Mouse (Mus musculus): ENCODE measurements around the gene Fam169b. TPM values are rescaled to one million over a fixed set of nuclear protein-coding genes. Genes with fewer than 3 reads are reported as not detected.
A peak's percentile ranks its signal among the peaks of the same experiment; 100 is the strongest.

Gene Fam169b
- polyA plus RNA-seq, 1 experiment from 2014 or later, result 0.18 TPM

- TF ChIP-seq CTCF (IDR thresholded peaks at IDR 0.05; ENCODE audit: low read depth), result no peak
- no peak for ATAC-seq
- no peaks in the 10 kb centered on the region for H3K36me3 ChIP-seq (ENCODE audit: control insufficient read depth, insufficient read depth)
- no peak overlapping the region for H3K27ac ChIP-seq (ENCODE audit: low read depth, low read length)
- no peaks in the 10 kb centered on the region for H3K4me1 ChIP-seq (replicated peaks; ENCODE audit: control insufficient read depth, insufficient read depth, low read length)
- no peak overlapping the region for H3K4me3 ChIP-seq (ENCODE audit: low read depth, low read length)
- H3K27me3 ChIP-seq (replicated peaks; ENCODE audit: control insufficient read depth, insufficient read depth, low read length), result no peaks in the 10 kb centered on the region
- WGBS, result 89% methylated on average over 16 of the region's 16 CpGs
- H3K4me2 ChIP-seq (replicated peaks; ENCODE audit: low read depth), result no peak overlapping the region
- H3K9ac ChIP-seq (ENCODE audit: low read depth, low read length), result no peak overlapping the region
- no peaks in the 10 kb centered on the region for H3K9me3 ChIP-seq (ENCODE audit: control insufficient read depth)
Measured at GRCm38 (mm10) chr7:68318006-68318788, 44.6 kb downstream of the Fam169b start.

- H3K9ac ChIP-seq (ENCODE audit: low read depth, low read length), result no peak overlapping the region
Measured at GRCm38 (mm10) chr7:68318979-68319378, 45.3 kb downstream of the Fam169b start.

GRCm38 (mm10) chr7:68320078-68320810, 46.6 kb downstream of the Fam169b start:
- peak; percentile 73 for ATAC-seq
- no peaks in the 10 kb centered on the region for H3K36me3 ChIP-seq (ENCODE audit: control insufficient read depth, insufficient read depth)
- H3K27ac ChIP-seq (ENCODE audit: low read depth, low read length), result no peak overlapping the region
- no peak overlapping the region for H3K4me3 ChIP-seq (ENCODE audit: low read depth, low read length)
- H3K27me3 ChIP-seq (replicated peaks; ENCODE audit: control insufficient read depth, insufficient read depth, low read length), result no peaks in the 10 kb centered on the region
- no peaks in the 10 kb centered on the region for H3K4me1 ChIP-seq (replicated peaks; ENCODE audit: control insufficient read depth, insufficient read depth, low read length)
- H3K9ac ChIP-seq (ENCODE audit: low read depth, low read length), result no peak overlapping the region
- no peak for TF ChIP-seq CTCF (IDR thresholded peaks at IDR 0.05; ENCODE audit: low read depth)
- WGBS, result 40% methylated on average over 14 of the region's 14 CpGs
- H3K4me2 ChIP-seq (replicated peaks; ENCODE audit: low read depth), result no peak overlapping the region
- H3K9me3 ChIP-seq (ENCODE audit: control insufficient read depth), result no peaks in the 10 kb centered on the region

More at GRCm38 (mm10) chr7:68318979-68319378, 45.3 kb downstream of the Fam169b start:
- WGBS, result 70% methylated on average over 6 of the region's 6 CpGs
- Histone ChIP-seq H3K9me3 (ENCODE audit: control insufficient read depth) (no peaks in the 10 kb centered on the region), H3K4me1 (replicated peaks; ENCODE audit: control insufficient read depth, insufficient read depth, low read length) (no peaks in the 10 kb centered on the region), H3K27me3 (replicated peaks; ENCODE audit: control insufficient read depth, insufficient read depth, low read length) (no peaks in the 10 kb centered on the region), H3K4me3 (ENCODE audit: low read depth, low read length) (no peak overlapping the region), H3K27ac (ENCODE audit: low read depth, low read length) (no peak overlapping the region), H3K4me2 (replicated peaks; ENCODE audit: low read depth) (no peak overlapping the region), H3K36me3 (ENCODE audit: control insufficient read depth, insufficient read depth) (no peaks in the 10 kb centered on the region)
- no peak for ATAC-seq
- TF ChIP-seq CTCF (IDR thresholded peaks at IDR 0.05; ENCODE audit: low read depth), result no peak

GRCm38 (mm10) chr7:68323051-68323450, 49.4 kb downstream of the Fam169b start:
- Histone ChIP-seq H3K27ac (ENCODE audit: low read depth, low read length) (no peak overlapping the region), H3K9me3 (ENCODE audit: control insufficient read depth) (no peaks in the 10 kb centered on the region), H3K4me1 (replicated peaks; ENCODE audit: control insufficient read depth, insufficient read depth, low read length) (no peaks in the 10 kb centered on the region), H3K4me3 (ENCODE audit: low read depth, low read length) (no peak overlapping the region), H3K36me3 (ENCODE audit: control insufficient read depth, insufficient read depth) (no peaks in the 10 kb centered on the region), H3K9ac (ENCODE audit: low read depth, low read length) (no peak overlapping the region), H3K4me2 (replicated peaks; ENCODE audit: low read depth) (peak overlapping the region; percentile 24; the same call in 1 of the 2 replicates), H3K27me3 (replicated peaks; ENCODE audit: control insufficient read depth, insufficient read depth, low read length) (no peaks in the 10 kb centered on the region)
- no peak for TF ChIP-seq CTCF (IDR thresholded peaks at IDR 0.05; ENCODE audit: low read depth)
- WGBS, result 42% methylated on average over 6 of the region's 6 CpGs
- peak; percentile 69; the same call in 1 of the 2 replicates for ATAC-seq

GRCm38 (mm10) chr7:68326190-68326722, 52.6 kb downstream of the Fam169b start:
- no peak for TF ChIP-seq CTCF (IDR thresholded peaks at IDR 0.05; ENCODE audit: low read depth)
- H3K27ac ChIP-seq (ENCODE audit: low read depth, low read length), result no peak overlapping the region
- H3K4me2 ChIP-seq (replicated peaks; ENCODE audit: low read depth), result no peak overlapping the region
- 73% methylated on average over 7 of the region's 7 CpGs for WGBS
- H3K4me3 ChIP-seq (ENCODE audit: low read depth, low read length), result no peak overlapping the region
- H3K36me3 ChIP-seq (ENCODE audit: control insufficient read depth, insufficient read depth), result no peaks in the 10 kb centered on the region
- H3K4me1 ChIP-seq (replicated peaks; ENCODE audit: control insufficient read depth, insufficient read depth, low read length), result no peaks in the 10 kb centered on the region
- no peaks in the 10 kb centered on the region for H3K27me3 ChIP-seq (replicated peaks; ENCODE audit: control insufficient read depth, insufficient read depth, low read length)
- no peak for ATAC-seq
- H3K9me3 ChIP-seq (ENCODE audit: control insufficient read depth), result no peaks in the 10 kb centered on the region
- no peak overlapping the region for H3K9ac ChIP-seq (ENCODE audit: low read depth, low read length)

GRCm38 (mm10) chr7:68329000-68329399, 55.4 kb downstream of the Fam169b start:
- H3K9me3 ChIP-seq (ENCODE audit: control insufficient read depth), result no peaks in the 10 kb centered on the region
- no peak overlapping the region for H3K27ac ChIP-seq (ENCODE audit: low read depth, low read length)
- no peaks in the 10 kb centered on the region for H3K36me3 ChIP-seq (ENCODE audit: control insufficient read depth, insufficient read depth)
- no peak for ATAC-seq
- WGBS, result 85% methylated on average over 9 of the region's 9 CpGs
- no peak for TF ChIP-seq CTCF (IDR thresholded peaks at IDR 0.05; ENCODE audit: low read depth)
- H3K4me3 ChIP-seq (ENCODE audit: low read depth, low read length), result no peak overlapping the region
- no peaks in the 10 kb centered on the region for H3K27me3 ChIP-seq (replicated peaks; ENCODE audit: control insufficient read depth, insufficient read depth, low read length)
- H3K4me2 ChIP-seq (replicated peaks; ENCODE audit: low read depth), result no peak overlapping the region
- H3K9ac ChIP-seq (ENCODE audit: low read depth, low read length), result no peak overlapping the region
- no peaks in the 10 kb centered on the region for H3K4me1 ChIP-seq (replicated peaks; ENCODE audit: control insufficient read depth, insufficient read depth, low read length)
